Mouse (Mus musculus) heart, postnatal 0 days (tissue): ENCODE results near the gene Orai3. TPM values are rescaled to one million over a fixed set of nuclear protein-coding genes. Genes with fewer than 3 reads are reported as not detected.

Experiments used
- ATAC-seq: fragments of 200-750 bp; cut with Nextera tagmentation; 2 replicates; pipeline ENCODE4 v1.8.0; 2017; ENCODE audit warnings: low read depth, moderate number of reproducible peaks, moderate library complexity; ENCODE audit not compliant: insufficient read depth
- DNase-seq: peaks from one replicate; pipeline ENCODE4 v3.0.0-alpha.2; 2016; ENCODE audit warnings: low spot score
- H3K27ac ChIP-seq: fragments of 300-500 bp; sonication (generic); 2 replicates; pipeline ENCODE4 v1.5.1; 2014; ENCODE audit warnings: low read depth, mild to moderate bottlenecking
- H3K27me3 ChIP-seq: fragments of 300-500 bp; sonication (generic); 2 replicates; pipeline ENCODE4 v1.6.1; 2014; ENCODE audit warnings: low read length, mixed read lengths; ENCODE audit not compliant: control insufficient read depth, insufficient read depth
- H3K36me3 ChIP-seq: fragments of 300-500 bp; sonication (generic); replicated peaks from 2 replicates; pipeline ENCODE4 v1.6.1; 2014; ENCODE audit warnings: low read length, mixed read lengths; ENCODE audit not compliant: control insufficient read depth, insufficient read depth
- H3K4me1 ChIP-seq: fragments of 300-500 bp; sonication (generic); 2 replicates; pipeline ENCODE4 v1.6.1; 2014; ENCODE audit warnings: antibody characterized with exemption; ENCODE audit not compliant: control insufficient read depth, insufficient read depth
- H3K4me2 ChIP-seq: fragments of 300-500 bp; sonication (generic); 2 replicates; pipeline ENCODE4 v1.6.1; 2014; ENCODE audit warnings: low read depth, mild to moderate bottlenecking, low read length, moderate library complexity
- H3K4me3 ChIP-seq: fragments of 300-500 bp; sonication (generic); 2 replicates; pipeline ENCODE4 v1.5.1; 2014; ENCODE audit warnings: low read depth, low read length
- H3K9ac ChIP-seq: fragments of 300-500 bp; sonication (generic); replicated peaks from 2 replicates; pipeline ENCODE4 v1.6.1; 2014; ENCODE audit warnings: low read depth, low read length, mixed read lengths
- H3K9me3 ChIP-seq: fragments of 300-500 bp; sonication (generic); replicated peaks from 2 replicates; pipeline ENCODE4 v1.6.1; 2016; ENCODE audit warnings: low read length; ENCODE audit not compliant: control insufficient read depth
- CTCF ChIP-seq: IDR thresholded peaks from 2 replicates; pipeline ENCODE4 v1.5.1; 2016; ENCODE audit warnings: antibody characterized with exemption, control low read depth, low read depth
- EP300 ChIP-seq: IDR thresholded peaks from 2 replicates; pipeline ENCODE4 v1.6.1; 2016; ENCODE audit warnings: antibody characterized with exemption, low read depth
- WGBS: fragments of 180-500 bp; shearing (Covaris S2); extraction: QIAGEN DNeasy Blood & Tissue Kit; methylation state at CpG from one replicate; pipeline ENCODE4 v1.1.7; 2014; 5-methylcytosine and 5-hydroxymethylcytosine counted together
- polyA plus RNA-seq: library from polyadenylated mRNA; unstranded; fragments of >200 nt; fragmentation: Nextera tagmentation; extraction: Ambion mirVana; gene quantifications from 2 replicates; pipeline ENCODE4 v1.2.1, GENCODE M21; 2015
- total RNA-seq: library from RNA; depleted of rRNA; stranded (reverse); fragments of >200 nt; gene quantifications from 2 replicates; pipeline ENCODE4 v1.2.3, GENCODE M21; 2014; ENCODE audit warnings: low replicate concordance

The Orai3 gene
- total and polyA plus RNA-seq, 2 experiments from 2014 or later: 17.3 to 31.8 TPM

DNA sequence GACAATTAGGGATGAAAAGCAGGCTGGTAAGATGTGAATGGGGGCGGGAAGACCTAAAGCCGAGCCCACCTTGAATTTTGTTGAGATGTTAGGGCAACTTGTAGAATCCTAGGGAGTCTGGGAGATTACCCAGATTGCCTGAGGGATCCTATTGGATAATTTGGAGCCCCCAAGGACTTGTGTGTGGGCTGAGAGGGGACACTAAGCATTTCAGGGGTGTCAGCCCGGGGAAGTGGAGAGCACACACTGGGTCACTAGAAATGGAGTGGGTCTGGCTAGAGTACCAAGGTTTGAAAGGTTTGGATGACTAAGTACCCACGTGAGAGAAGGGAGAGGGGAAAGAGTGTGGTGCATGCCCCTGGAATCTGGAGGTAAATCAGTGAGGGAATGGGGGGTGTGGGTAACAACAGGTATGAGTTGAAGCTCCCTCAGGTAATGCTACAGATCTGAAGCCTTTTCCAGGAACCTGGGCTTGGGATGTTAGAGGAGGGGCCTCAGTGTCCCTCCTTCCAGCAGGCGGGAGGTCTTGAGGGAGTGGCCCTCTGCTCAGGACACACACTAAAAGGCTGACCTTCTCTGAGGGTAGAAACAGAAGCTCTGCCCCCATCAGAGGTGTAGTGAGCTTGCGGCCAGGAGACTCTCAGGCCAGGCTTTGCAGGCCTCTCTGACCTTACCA, 21.9 kb upstream of the Orai3 start:
- H3K9ac ChIP-seq: peak overlapping the region; percentile 77; the same call in 1 of the 2 replicates
- ATAC-seq: no peak
- H3K27ac ChIP-seq: no peak overlapping the region
- H3K9me3 ChIP-seq: no peaks in the 10 kb centered on the region
- DNase-seq: no peak
- H3K4me2 ChIP-seq: peak overlapping the region; percentile 100
- WGBS: 75% methylated on average over 6 of the region's 6 CpGs
- H3K27me3 ChIP-seq: no peaks in the 10 kb centered on the region
- H3K4me3 ChIP-seq: no peak overlapping the region
- H3K4me1 ChIP-seq: 0 out of 2 replicates have a peak, but pooled peaks cover 6% of the 10 kb centered on the region
- TF ChIP-seq CTCF (no peak), EP300 (no peak)
- peaks cover 45% of the 10 kb centered on the region for H3K36me3 ChIP-seq

DNA sequence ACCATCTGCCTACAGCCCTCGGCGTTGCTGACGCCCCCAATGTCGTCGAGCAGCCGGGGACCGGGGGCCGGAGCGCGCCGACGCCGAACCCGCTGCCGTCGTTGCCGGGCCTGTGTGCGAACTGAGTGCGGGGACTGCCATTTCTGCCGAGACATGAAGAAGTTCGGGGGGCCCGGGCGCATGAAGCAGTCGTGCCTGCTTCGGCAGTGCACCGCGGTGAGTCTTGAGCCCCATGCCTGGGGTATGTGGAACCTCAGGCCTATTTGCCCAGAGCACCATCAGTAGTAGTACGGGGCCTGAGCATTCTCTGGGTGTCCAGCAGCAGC, 21.4 kb upstream of the Orai3 start:
- H3K4me1 ChIP-seq: 0 out of 2 replicates have a peak, but pooled peaks cover 6% of the 10 kb centered on the region
- H3K36me3 ChIP-seq: peaks cover 50% of the 10 kb centered on the region
- H3K9me3 ChIP-seq: no peaks in the 10 kb centered on the region
- TF ChIP-seq CTCF: no peak
- TF ChIP-seq EP300: no peak
- no peak for DNase-seq
- no peak for ATAC-seq
- H3K4me2 ChIP-seq: no peak overlapping the region
- no peak overlapping the region for H3K27ac ChIP-seq
- WGBS: 93% methylated on average over 28 of the region's 28 CpGs
- H3K9ac ChIP-seq: no peak overlapping the region
- H3K4me3 ChIP-seq: no peak overlapping the region
- H3K27me3 ChIP-seq: no peaks in the 10 kb centered on the region

- no peak overlapping the region for H3K4me3 ChIP-seq
- no peak for TF ChIP-seq CTCF
- no peak for TF ChIP-seq EP300
- H3K9ac ChIP-seq: no peak overlapping the region
- no peaks in the 10 kb centered on the region for H3K9me3 ChIP-seq
- H3K36me3 ChIP-seq: peaks cover 69% of the 10 kb centered on the region
- 0 out of 2 replicates have a peak, but pooled peaks cover 6% of the 10 kb centered on the region for H3K4me1 ChIP-seq
- no peak overlapping the region for H3K27ac ChIP-seq
- DNase-seq (no peak), ATAC-seq (no peak)
- H3K27me3 ChIP-seq: no peaks in the 10 kb centered on the region
- WGBS: 87% methylated on average over 19 of the region's 19 CpGs
- no peak overlapping the region for H3K4me2 ChIP-seq
Observed at GRCm38 (mm10) chr7:127750131-127751127, 19.2 kb upstream of the Orai3 start.

- no peak overlapping the region for H3K4me2 ChIP-seq
- TF ChIP-seq CTCF: no peak
- no peak for TF ChIP-seq EP300
- ATAC-seq (no peak), DNase-seq (no peak)
- 95% methylated on average over 5 of the region's 5 CpGs for WGBS
- no peaks in the 10 kb centered on the region for H3K9me3 ChIP-seq
- H3K27ac ChIP-seq: no peak overlapping the region
- no peaks in the 10 kb centered on the region for H3K27me3 ChIP-seq
- H3K36me3 ChIP-seq: peaks cover 76% of the 10 kb centered on the region
- H3K9ac ChIP-seq: no peak overlapping the region
- no peak overlapping the region for H3K4me3 ChIP-seq
- 0 out of 2 replicates have a peak, but pooled peaks cover 6% of the 10 kb centered on the region for H3K4me1 ChIP-seq
Observed at GRCm38 (mm10) chr7:127751619-127752018, 18.0 kb upstream of the Orai3 start.

GRCm38 (mm10) chr7:127752069-127752468, 17.5 kb upstream of the Orai3 start:
- Histone ChIP-seq H3K4me1 (0 out of 2 replicates have a peak, but pooled peaks cover 4% of the 10 kb centered on the region), H3K9me3 (no peaks in the 10 kb centered on the region), H3K4me2 (no peak overlapping the region), H3K9ac (no peak overlapping the region), H3K36me3 (peaks cover 79% of the 10 kb centered on the region), H3K27me3 (no peaks in the 10 kb centered on the region), H3K4me3 (no peak overlapping the region), H3K27ac (no peak overlapping the region)
- 95% methylated on average over 27 of the region's 27 CpGs for WGBS
- DNase-seq (no peak), ATAC-seq (no peak)
- TF ChIP-seq EP300 (no peak), CTCF (no peak)
